Mouse (Mus musculus) activated CD4-positive, CD25-positive, alpha-beta regulatory T cell (primary cell): ENCODE results near the gene Mapk8ip3. TPM values are rescaled to one million over a fixed set of nuclear protein-coding genes. Genes with fewer than 3 reads are reported as not detected.

Experiments
- polyA plus RNA-seq, 2 experiments: library from polyadenylated mRNA; unstranded; fragments of 100-300 nt; shearing (Covaris generic); gene quantifications; one replicate each; pipeline ENCODE4 v1.2.1; 2017

Gene Mapk8ip3
- polyA plus RNA-seq: 10 to 100 TPM; 30.5 to 33.8 TPM

GRCm38 (mm10) chr17:24936259-24937237 lies at the start of gene Mapk8ip3:
Mapk8ip3 (minus strand) TSS chr17:24936977.

DNA sequence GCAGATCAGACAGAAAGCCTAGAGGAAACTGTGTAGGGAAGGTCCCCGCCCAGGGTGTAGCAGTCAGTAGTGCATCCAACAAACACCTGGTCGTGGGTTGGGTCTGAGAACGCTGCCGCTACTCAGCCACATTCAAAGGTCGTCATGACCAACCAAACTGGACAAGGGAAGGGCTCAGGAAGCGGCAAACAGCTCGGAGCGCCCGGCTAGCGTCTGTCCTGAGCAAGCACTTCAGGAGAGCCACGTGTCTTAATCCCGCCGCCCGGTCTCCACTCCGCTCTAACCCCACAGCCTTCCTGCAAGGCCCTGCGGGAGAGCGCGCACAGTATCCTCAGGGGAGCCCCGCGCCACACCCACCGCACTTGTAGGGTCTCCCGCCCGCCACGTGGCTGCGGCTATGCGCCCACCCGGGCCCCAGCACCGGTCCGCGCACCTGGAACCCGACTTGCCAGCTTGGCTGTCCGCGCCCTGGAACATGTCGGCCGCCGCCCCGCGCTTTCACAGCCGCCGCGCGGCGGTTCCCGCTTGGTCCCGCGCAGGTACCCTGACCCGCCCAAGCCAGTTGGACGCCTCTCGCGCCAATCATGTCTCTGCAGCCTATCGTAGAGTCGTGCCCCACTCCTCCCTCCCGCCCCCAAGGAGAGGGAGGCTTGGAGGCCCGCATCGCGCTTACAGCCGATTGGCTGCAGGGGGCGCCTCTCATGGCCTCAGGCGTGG lies 23.5 kb upstream of the Mapk8ip3 start, which contains the start of gene Jpt2:
Gene Jpt2, minus strand, starts transcription at position 555 of the 717 bp plus-strand sequence.

DNA sequence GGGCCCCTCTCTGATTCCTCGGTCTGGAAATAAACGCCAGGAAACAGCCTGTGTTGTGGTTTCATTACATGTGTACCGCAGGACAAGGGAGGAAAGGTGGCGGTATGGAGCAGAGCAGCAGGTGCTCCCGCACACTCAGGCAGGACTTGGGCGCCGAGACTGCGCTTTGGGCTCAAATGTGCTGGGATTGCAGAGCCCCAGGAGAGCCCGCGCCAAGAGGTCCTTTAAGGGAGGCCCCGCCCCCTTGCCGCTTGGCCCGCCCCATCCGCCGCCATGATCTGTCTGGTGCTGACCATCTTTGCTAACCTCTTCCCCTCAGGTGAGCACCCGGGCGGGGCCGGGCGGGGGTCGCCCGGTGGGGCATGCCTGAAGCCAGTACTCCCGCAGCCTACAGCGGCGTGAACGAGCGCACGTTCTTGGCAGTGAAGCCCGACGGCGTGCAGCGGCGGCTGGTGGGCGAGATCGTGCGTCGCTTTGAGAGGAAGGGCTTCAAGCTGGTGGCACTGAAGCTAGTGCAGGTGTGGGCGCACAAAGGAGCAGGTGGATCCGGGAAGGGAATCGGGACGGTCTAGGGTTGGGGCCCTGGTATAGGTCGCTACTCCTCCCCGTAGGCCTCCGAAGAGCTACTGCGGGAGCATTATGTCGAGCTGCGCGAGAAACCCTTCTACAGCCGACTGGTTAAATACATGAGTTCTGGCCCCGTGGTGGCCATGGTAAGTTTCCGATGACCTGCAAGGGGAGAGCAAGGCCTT lies 40.4 kb downstream of the Mapk8ip3 start, which contains the start of gene Nme3:
Gene Nme3, plus strand, starts transcription at position 260 of the 752 bp plus-strand sequence.

GRCm38 (mm10) chr17:24894995-24895547 lies 41.7 kb downstream of the Mapk8ip3 start, which contains the start of the genes Eme2 and Mrps34:
Eme2 (minus strand) TSS chr17:24895087.
Mrps34 (plus strand) TSS chr17:24895116.

DNA sequence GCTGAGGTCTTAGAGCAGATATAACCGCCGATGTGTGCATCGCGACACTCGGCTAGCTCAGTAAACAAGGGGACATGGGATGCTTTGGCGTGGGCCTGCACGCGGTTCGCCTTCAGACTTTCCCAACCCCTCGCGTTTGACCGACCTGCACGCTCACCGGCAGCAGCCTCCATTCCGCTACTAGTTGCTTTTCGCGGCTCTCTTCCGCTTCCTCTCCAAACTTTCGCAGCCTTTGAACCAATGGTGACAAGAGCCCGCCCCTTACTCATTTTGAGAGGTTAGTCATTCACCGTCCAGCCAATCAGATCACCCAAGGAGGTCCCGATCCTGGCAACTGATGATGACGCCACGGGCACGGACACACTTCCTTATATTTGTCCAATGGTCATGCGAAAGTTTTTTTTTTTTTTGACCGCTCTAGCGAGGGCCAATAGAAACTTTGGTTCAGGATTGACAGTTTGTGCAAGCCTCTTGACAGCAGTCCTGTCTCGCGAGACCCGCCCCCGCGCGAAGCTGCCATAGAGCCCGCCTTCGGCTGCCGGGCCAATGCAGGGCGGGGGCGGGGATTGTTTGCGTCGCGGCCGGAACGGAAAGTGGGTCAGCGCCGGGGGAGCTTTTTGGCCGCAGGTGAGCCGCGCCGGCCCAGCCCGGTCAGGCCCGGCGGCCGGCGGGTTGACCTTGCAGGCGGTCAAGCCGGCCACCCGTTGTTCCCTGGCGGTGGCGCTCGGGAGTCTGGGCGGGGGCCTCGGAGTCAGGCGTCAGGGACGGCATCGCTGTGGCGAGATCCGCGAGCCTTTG lies 50.4 kb downstream of the Mapk8ip3 start, which contains the start of the genes Nubp2 and Spsb3:
Gene Nubp2, minus strand, starts transcription at position 216 of the 798 bp plus-strand sequence.
Gene Spsb3, plus strand, starts transcription at position 510 of the 798 bp plus-strand sequence.

DNA sequence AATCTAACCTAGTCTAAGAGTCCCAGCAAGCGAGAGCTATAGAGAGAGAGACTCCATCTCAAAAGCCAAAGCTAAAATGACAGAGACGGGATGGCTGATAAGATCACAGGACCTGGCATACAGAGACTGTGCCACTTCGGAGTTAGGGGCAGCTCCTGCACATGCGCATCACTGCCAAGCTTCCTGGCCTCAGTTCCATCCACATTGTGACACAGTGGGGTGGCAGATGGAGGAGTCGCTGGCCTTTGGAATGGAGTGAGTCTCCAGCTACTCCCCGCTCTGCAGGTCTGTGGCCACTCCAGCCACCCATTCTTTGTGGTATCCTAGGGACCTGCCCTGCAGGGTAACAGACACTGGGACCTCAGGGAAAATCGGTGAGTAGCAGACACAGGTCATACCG lies 71.0 kb downstream of the Mapk8ip3 start, which contains the start of gene Igfals:
Gene Igfals, plus strand, starts transcription at position 222 of the 400 bp plus-strand sequence.

DNA sequence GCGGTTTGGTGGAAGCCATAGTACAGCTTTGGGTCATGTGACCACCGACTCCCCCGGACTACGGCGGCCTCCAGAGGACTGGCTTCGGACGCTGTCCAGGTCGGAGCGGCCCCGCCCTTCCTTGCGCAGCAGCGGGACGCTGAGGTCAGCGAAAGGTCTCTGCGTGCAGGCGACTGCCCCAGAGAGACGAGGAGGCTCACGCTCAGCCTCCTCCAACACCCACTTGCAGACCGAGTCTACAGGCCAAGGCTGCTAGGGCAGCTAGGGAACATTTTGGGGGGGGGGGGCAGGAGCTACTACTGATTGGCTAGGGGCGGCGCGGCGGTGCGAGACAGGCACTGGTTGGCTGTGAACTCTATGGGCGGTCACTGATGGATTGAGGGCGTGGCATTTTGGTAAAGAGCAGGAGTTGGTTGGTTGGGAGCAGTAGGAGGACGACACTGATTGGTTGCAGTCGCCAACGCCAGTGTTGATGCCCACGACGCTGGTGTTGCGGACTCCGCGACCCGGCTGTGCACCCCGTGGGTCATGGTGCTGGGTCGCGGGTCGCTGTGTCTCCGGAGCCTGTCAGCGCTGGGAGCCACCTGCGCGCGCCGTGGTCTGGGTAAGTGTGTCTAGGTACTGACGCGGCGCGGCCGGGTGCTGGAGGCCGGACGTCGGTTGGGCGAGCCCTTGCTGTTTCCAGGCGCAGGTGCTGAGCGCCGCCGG lies 86.6 kb downstream of the Mapk8ip3 start, which contains the start of gene Fahd1:
Gene Fahd1, minus strand, starts transcription at position 300 of the 708 bp plus-strand sequence.

Other genes starting within 250 kb of the Mapk8ip3 start
- 1 to 10 TPM in 1 of 2 experiments, under 1 TPM in 1; 0.92 to 1.0 TPM for gene Syngr3, start 247.0 kb downstream of the Mapk8ip3 start, polyA plus RNA-seq
- gene Gfer, start 240.8 kb downstream of the Mapk8ip3 start, polyA plus RNA-seq: 10 to 100 TPM; 34.1 to 41.6 TPM
- gene Noxo1, start 240.7 kb downstream of the Mapk8ip3 start, polyA plus RNA-seq: 1 to 10 TPM; 1.3 to 1.4 TPM
- 10 to 100 TPM; 50.5 to 56.8 TPM for gene Tbl3, start 229.3 kb downstream of the Mapk8ip3 start, polyA plus RNA-seq
- under 1 TPM; 0.18 to 0.50 TPM for gene Rnf151, start 218.9 kb downstream of the Mapk8ip3 start, polyA plus RNA-seq
- 1,000 to 10,000 TPM in 1 of 2 experiments, 100 to 1,000 TPM in 1; 636 to 1,022 TPM for gene Rps2, start 218.9 kb downstream of the Mapk8ip3 start, polyA plus RNA-seq
- 100 to 1,000 TPM; 191 to 287 TPM for gene Ndufb10, start 212.5 kb downstream of the Mapk8ip3 start, polyA plus RNA-seq
- under 1 TPM; 0.16 to 0.18 TPM for gene Rpl3l, start 209.2 kb downstream of the Mapk8ip3 start, polyA plus RNA-seq
- gene Msrb1, start 200.3 kb downstream of the Mapk8ip3 start, polyA plus RNA-seq: 10 to 100 TPM; 20.5 to 22.6 TPM
- gene Hs3st6, start 184.0 kb downstream of the Mapk8ip3 start, polyA plus RNA-seq: not detected
- not detected for gene Meiob, start 132.7 kb downstream of the Mapk8ip3 start, polyA plus RNA-seq
- 10 to 100 TPM; 31.4 to 43.7 TPM for gene Hagh, start 96.8 kb downstream of the Mapk8ip3 start, polyA plus RNA-seq
- gene Fahd1, start 86.6 kb downstream of the Mapk8ip3 start, polyA plus RNA-seq: 1 to 10 TPM; 2.1 to 2.5 TPM
- gene Igfals, start 71.0 kb downstream of the Mapk8ip3 start, polyA plus RNA-seq: not detected
- 100 to 1,000 TPM; 110 to 137 TPM for gene Nubp2, start 50.6 kb downstream of the Mapk8ip3 start, polyA plus RNA-seq
- 10 to 100 TPM; 55.8 to 76.0 TPM for gene Spsb3, start 50.3 kb downstream of the Mapk8ip3 start, polyA plus RNA-seq
- gene Eme2, start 41.9 kb downstream of the Mapk8ip3 start, polyA plus RNA-seq: 10 to 100 TPM; 35.1 to 39.1 TPM
- 100 to 1,000 TPM in 1 of 2 experiments, 10 to 100 TPM in 1; 86.5 to 135 TPM for gene Mrps34, start 41.9 kb downstream of the Mapk8ip3 start, polyA plus RNA-seq
- 10 to 100 TPM; 51.3 to 58.1 TPM for gene Nme3, start 40.5 kb downstream of the Mapk8ip3 start, polyA plus RNA-seq
- 10 to 100 TPM; 29.2 to 35.8 TPM for gene Jpt2, start 23.7 kb upstream of the Mapk8ip3 start, polyA plus RNA-seq
- gene Cramp1l, start 78.8 kb upstream of the Mapk8ip3 start, polyA plus RNA-seq: 10 to 100 TPM in 1 of 2 experiments, 1 to 10 TPM in 1; 7.4 to 11.0 TPM
- 10 to 100 TPM; 13.6 to 14.1 TPM for gene Ift140, start 79.1 kb upstream of the Mapk8ip3 start, polyA plus RNA-seq
- 1 to 10 TPM in 1 of 2 experiments, under 1 TPM in 1; 0.91 to 1.0 TPM for gene Tmem204, start 146.6 kb upstream of the Mapk8ip3 start, polyA plus RNA-seq
- gene Telo2, start 179.0 kb upstream of the Mapk8ip3 start, polyA plus RNA-seq: 10 to 100 TPM; 18.6 to 21.5 TPM
- under 1 TPM in 1 of 2 experiments, not detected in 1; 0.33 TPM for gene Ptx4, start 183.8 kb upstream of the Mapk8ip3 start, polyA plus RNA-seq
- gene Clcn7, start 196.4 kb upstream of the Mapk8ip3 start, polyA plus RNA-seq: 10 to 100 TPM; 26.5 to 27.8 TPM
- under 1 TPM in 1 of 2 experiments, not detected in 1; 0.14 TPM for gene Ccdc154, start 225.5 kb upstream of the Mapk8ip3 start, polyA plus RNA-seq
- gene Gm38655, start 238.5 kb upstream of the Mapk8ip3 start, polyA plus RNA-seq: not detected
- 10 to 100 TPM; 21.9 to 25.9 TPM for gene BC003965, start 247.6 kb upstream of the Mapk8ip3 start, polyA plus RNA-seq